Mouse (Mus musculus) cortical plate, adult 2 months (tissue): ENCODE measurements at regions not wholly inside any gene's neighbourhood (a gene's known extent, or its start where the extent isn't known, plus 50 kb on each side); places are given as distances from the start of the nearest gene placed in this dataset.

Experiments
- H3K27ac ChIP-seq: fragments of 200-500 bp; 2 replicates; pipeline ENCODE4 v1.5.1; 2012; ENCODE audit warnings: low read length, control low read depth, inconsistent platforms; ENCODE audit not compliant: insufficient read depth
- H3K4me1 ChIP-seq: fragments of 200-500 bp; 2 replicates; pipeline ENCODE4 v1.6.1; 2011; ENCODE audit warnings: low read length; ENCODE audit not compliant: control insufficient read depth, insufficient read depth
- H3K4me3 ChIP-seq: fragments of 200-500 bp; 2 replicates; pipeline ENCODE4 v1.5.1; 2011; ENCODE audit warnings: mild to moderate bottlenecking, low read length, control low read depth; ENCODE audit not compliant: insufficient read depth
- CTCF ChIP-seq: fragments of 200-500 bp; IDR thresholded peaks from 2 replicates; pipeline ENCODE4 v1.5.1; 2011; ENCODE audit warnings: mild to moderate bottlenecking, control low read depth, low read length; ENCODE audit not compliant: insufficient read depth; ENCODE audit errors: extremely low read depth
- POLR2A ChIP-seq: fragments of 200-500 bp; IDR thresholded peaks from 2 replicates; pipeline ENCODE4 v1.6.1; 2011; ENCODE audit warnings: mild to moderate bottlenecking, low read length, control low read depth; ENCODE audit not compliant: insufficient read depth; ENCODE audit errors: extremely low read depth

GRCm38 (mm10) chr7:58151713-58152112 lies 504.3 kb upstream of the Atp10a start:
- Histone ChIP-seq H3K27ac (no peak overlapping the region), H3K4me3 (no peak overlapping the region), H3K4me1 (no peaks in the 10 kb centered on the region)
- no peak for TF ChIP-seq POLR2A
- TF ChIP-seq CTCF: no peak

GRCm38 (mm10) chr7:58184913-58185312 lies 471.1 kb upstream of the Atp10a start:
- Histone ChIP-seq H3K4me3 (no peak overlapping the region), H3K4me1 (no peaks in the 10 kb centered on the region), H3K27ac (no peak overlapping the region)
- TF ChIP-seq CTCF: no peak
- TF ChIP-seq POLR2A: no peak

GRCm38 (mm10) chr7:58217726-58218125 lies 438.2 kb upstream of the Atp10a start:
- no peak for TF ChIP-seq CTCF
- TF ChIP-seq POLR2A: no peak
- H3K4me3 ChIP-seq: no peak overlapping the region
- no peaks in the 10 kb centered on the region for H3K4me1 ChIP-seq
- H3K27ac ChIP-seq: no peak overlapping the region

- no peak overlapping the region for H3K27ac ChIP-seq
- TF ChIP-seq POLR2A (no peak), CTCF (no peak)
- no peaks in the 10 kb centered on the region; the same call in 1 of the 2 replicates for H3K4me1 ChIP-seq
- no peak overlapping the region for H3K4me3 ChIP-seq
These were observed 431.2 kb upstream of the Atp10a start for GRCm38 (mm10) chr7:58224727-58225126.

- Histone ChIP-seq H3K4me1 (no peaks in the 10 kb centered on the region; the same call in 1 of the 2 replicates), H3K4me3 (no peak overlapping the region), H3K27ac (no peak overlapping the region)
- TF ChIP-seq POLR2A (no peak), CTCF (no peak)
These were observed 430.3 kb upstream of the Atp10a start for GRCm38 (mm10) chr7:58225713-58226112.

- Histone ChIP-seq H3K4me3 (no peak overlapping the region), H3K27ac (no peak overlapping the region), H3K4me1 (no peaks in the 10 kb centered on the region; the same call in 1 of the 2 replicates)
- TF ChIP-seq POLR2A: no peak
- no peak for TF ChIP-seq CTCF
These were observed 425.7 kb upstream of the Atp10a start for GRCm38 (mm10) chr7:58230162-58230681.

- no peak for TF ChIP-seq CTCF
- TF ChIP-seq POLR2A: no peak
- H3K4me1 ChIP-seq: no peaks in the 10 kb centered on the region; the same call in 1 of the 2 replicates
- no peak overlapping the region for H3K27ac ChIP-seq
- H3K4me3 ChIP-seq: no peak overlapping the region
These were observed 425.0 kb upstream of the Atp10a start for GRCm38 (mm10) chr7:58230943-58231342.

GRCm38 (mm10) chr7:58247261-58247660 lies 408.7 kb upstream of the Atp10a start:
- 0 out of 2 replicates have a peak overlapping the region, but pooled peaks have one; percentile 3 for H3K27ac ChIP-seq
- H3K4me3 ChIP-seq: no peak overlapping the region
- peaks cover 4% of the 10 kb centered on the region for H3K4me1 ChIP-seq
- TF ChIP-seq POLR2A: no peak
- TF ChIP-seq CTCF: no peak
